Mouse (Mus musculus): ENCODE data around the gene Igdcc4. TPM values are rescaled to one million over a fixed set of nuclear protein-coding genes. Genes with fewer than 3 reads are reported as not detected.

Igdcc4 gene
- total RNA-seq (2023): 0.16 to 1.5 TPM (median 0.77 TPM) in 4 replicates

GRCm38 (mm10) chr9:65100991-65101685, at the start of gene Igdcc4:
Igdcc4 (plus strand) TSS chr9:65101486.

GRCm38 (mm10) chr9:65140936-65141305, 39.6 kb downstream of the Igdcc4 start, which contains the start of gene Igdcc3:
Igdcc3 (plus strand) TSS chr9:65141189.

Other genes starting within 250 kb of the Igdcc4 start
- not detected in 4 replicates for gene Slc24a1, start 149.9 kb upstream of the Igdcc4 start, total RNA-seq (2023)
- 31.2 to 32.5 TPM (median 31.5 TPM) in 4 replicates for gene Ints14, start 140.6 kb upstream of the Igdcc4 start, total RNA-seq (2023)
- gene Hacd3, start 79.8 kb upstream of the Igdcc4 start, total RNA-seq (2023): 17.8 to 21.5 TPM (median 19.7 TPM) in 4 replicates
- 88.0 to 92.5 TPM (median 89.7 TPM) in 4 replicates for gene Dpp8, start 69.1 kb upstream of the Igdcc4 start, total RNA-seq (2023)
- gene Igdcc3, start 39.7 kb downstream of the Igdcc4 start, total RNA-seq (2023): not detected in 4 replicates
- 5.0 to 5.8 TPM (median 5.4 TPM) in 4 replicates for gene Parp16, start 93.9 kb downstream of the Igdcc4 start, total RNA-seq (2023)
- gene Cilp, start 163.7 kb downstream of the Igdcc4 start, total RNA-seq (2023): not detected in 4 replicates
- 33.0 to 40.6 TPM (median 36.2 TPM) in 4 replicates for gene Clpx, start 192.8 kb downstream of the Igdcc4 start, total RNA-seq (2023)
- gene Pdcd7, start 244.6 kb downstream of the Igdcc4 start, total RNA-seq (2023): 19.6 to 21.9 TPM (median 21.1 TPM) in 4 replicates

Measured in B cell, adult 62 days (primary cell).